Mouse (Mus musculus): ENCODE data around the gene Olfr853. TPM values are rescaled to one million over a fixed set of nuclear protein-coding genes. Genes with fewer than 3 reads are reported as not detected.

Olfr853 gene
- polyA plus RNA-seq (2015; fragmentation: Nextera tagmentation; extraction: Ambion mirVana), result not detected in 2 replicates

DNA sequence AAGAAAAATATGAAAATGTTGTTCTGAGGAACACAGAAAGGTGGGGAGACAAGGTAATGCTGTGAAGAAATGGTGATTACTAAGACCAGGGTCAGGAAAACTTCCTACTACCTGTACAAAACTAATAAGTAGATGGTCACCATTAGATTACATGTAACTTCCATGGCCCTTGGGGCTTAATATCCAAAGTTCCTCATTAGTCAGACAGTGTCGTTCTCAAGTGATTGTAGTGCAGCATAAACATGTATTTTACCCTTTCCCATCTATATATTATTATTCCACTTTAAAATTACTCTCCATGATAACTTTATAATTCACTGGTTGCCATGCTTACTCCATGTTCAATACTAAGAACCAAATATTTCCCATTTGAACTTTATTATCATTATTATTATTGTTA, at the start of gene Olfr853:
Gene Olfr853 (minus strand): TSS at position 101 of the 400 bp plus-strand sequence.

GRCm38 (mm10) chr9:19582317-19582716, 41.4 kb upstream of the Olfr853 start, which contains the start of gene Olfr855:
Gene Olfr855 (plus strand): TSS chr9:19582617.

DNA sequence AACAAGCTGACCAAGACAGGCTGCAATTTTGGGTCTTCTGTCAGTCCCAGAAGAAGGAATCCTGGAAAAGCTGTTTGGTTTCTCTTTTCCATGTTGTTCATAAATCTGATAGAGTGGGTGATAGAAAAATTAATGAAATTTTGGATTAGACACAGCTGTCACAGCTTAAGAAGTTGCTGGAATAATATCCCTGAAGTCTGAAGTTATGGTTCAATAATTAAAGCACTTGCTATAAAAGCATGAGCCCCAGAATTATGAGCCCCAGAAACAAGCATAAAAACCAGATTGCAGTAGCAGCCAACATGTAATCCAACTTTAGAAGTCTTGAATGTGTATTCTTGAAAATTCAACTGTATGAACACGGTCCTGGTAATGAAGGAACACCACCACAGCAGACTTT, 26.4 kb upstream of the Olfr853 start, which contains the start of gene Olfr854:
Gene Olfr854 (minus strand): TSS at position 101 of the 400 bp plus-strand sequence.

DNA sequence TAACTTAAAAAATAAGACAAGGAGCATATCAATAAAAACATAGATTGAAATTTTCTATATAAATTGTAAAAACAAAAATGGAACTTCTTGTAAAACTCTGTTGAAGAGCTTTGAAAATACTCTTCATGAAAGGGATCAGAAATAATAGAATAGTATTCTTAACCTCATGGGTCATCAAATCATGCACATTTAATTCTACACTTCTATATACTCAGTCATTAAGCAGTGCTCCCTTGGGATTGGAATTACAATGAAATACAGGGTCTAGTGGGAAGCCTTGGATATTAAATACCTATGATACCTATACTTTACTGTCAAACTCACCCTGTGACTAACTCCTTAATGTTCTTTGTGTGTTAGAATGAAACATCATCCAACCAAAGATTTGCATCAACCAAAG, 47.9 kb downstream of the Olfr853 start, which contains the start of gene Olfr851:
Gene Olfr851 (plus strand): TSS at position 301 of the 400 bp plus-strand sequence.

Other genes with a start within 250 kb of the Olfr853 start
- not detected in 2 replicates for gene Olfr844, start 224.7 kb downstream of the Olfr853 start, polyA plus RNA-seq (2015; fragmentation: Nextera tagmentation; extraction: Ambion mirVana)
- not detected in 2 replicates for gene Olfr845, start 204.6 kb downstream of the Olfr853 start, polyA plus RNA-seq (2015; fragmentation: Nextera tagmentation; extraction: Ambion mirVana)
- not detected in 2 replicates for gene Olfr846, start 177.1 kb downstream of the Olfr853 start, polyA plus RNA-seq (2015; fragmentation: Nextera tagmentation; extraction: Ambion mirVana)
- gene Olfr847, start 162.4 kb downstream of the Olfr853 start, polyA plus RNA-seq (2015; fragmentation: Nextera tagmentation; extraction: Ambion mirVana), result not detected in 2 replicates
- gene Olfr849, start 100.8 kb downstream of the Olfr853 start, polyA plus RNA-seq (2015; fragmentation: Nextera tagmentation; extraction: Ambion mirVana), result not detected in 2 replicates
- not detected in 2 replicates for gene Olfr850, start 62.8 kb downstream of the Olfr853 start, polyA plus RNA-seq (2015; fragmentation: Nextera tagmentation; extraction: Ambion mirVana)
- not detected in 2 replicates for gene Olfr851, start 47.8 kb downstream of the Olfr853 start, polyA plus RNA-seq (2015; fragmentation: Nextera tagmentation; extraction: Ambion mirVana)
- not detected in 2 replicates for gene Olfr854, start 26.3 kb upstream of the Olfr853 start, polyA plus RNA-seq (2015; fragmentation: Nextera tagmentation; extraction: Ambion mirVana)
- gene Olfr855, start 41.5 kb upstream of the Olfr853 start, polyA plus RNA-seq (2015; fragmentation: Nextera tagmentation; extraction: Ambion mirVana), result not detected in 2 replicates
- gene Zfp317, start 81.0 kb upstream of the Olfr853 start, polyA plus RNA-seq (2015; fragmentation: Nextera tagmentation; extraction: Ambion mirVana), result 11.2 and 12.9 TPM in 2 replicates
- gene Olfr857, start 168.4 kb upstream of the Olfr853 start, polyA plus RNA-seq (2015; fragmentation: Nextera tagmentation; extraction: Ambion mirVana), result not detected in 2 replicates
- not detected in 2 replicates for gene Olfr58, start 239.2 kb upstream of the Olfr853 start, polyA plus RNA-seq (2015; fragmentation: Nextera tagmentation; extraction: Ambion mirVana)

Measured in urinary bladder, postnatal 0 days (tissue).